Mouse (Mus musculus): ENCODE measurements at regions not wholly inside any gene's neighbourhood (a gene's known extent, or its start where the extent isn't known, plus 50 kb on each side); places are given as distances from the start of the nearest gene placed in this dataset.

GRCm38 (mm10) chr10:110556326-110556883 lies 100.4 kb upstream of the Nav3 start:
- no peak for TF ChIP-seq CTCF (IDR thresholded peaks at IDR 0.05; ENCODE audit: low read depth)
- no peak for TF ChIP-seq EP300 (IDR thresholded peaks at IDR 0.05; ENCODE audit: low read depth)

Measured in heart, postnatal 0 days (tissue).